Mouse (Mus musculus): Measurements from ENCODE around the gene Egfem1. TPM values are rescaled to one million over a fixed set of nuclear protein-coding genes. Genes with fewer than 3 reads are reported as not detected.

Egfem1 gene
- polyA plus RNA-seq, 1 experiment from 2014 or later: 0.09 TPM

DNA sequence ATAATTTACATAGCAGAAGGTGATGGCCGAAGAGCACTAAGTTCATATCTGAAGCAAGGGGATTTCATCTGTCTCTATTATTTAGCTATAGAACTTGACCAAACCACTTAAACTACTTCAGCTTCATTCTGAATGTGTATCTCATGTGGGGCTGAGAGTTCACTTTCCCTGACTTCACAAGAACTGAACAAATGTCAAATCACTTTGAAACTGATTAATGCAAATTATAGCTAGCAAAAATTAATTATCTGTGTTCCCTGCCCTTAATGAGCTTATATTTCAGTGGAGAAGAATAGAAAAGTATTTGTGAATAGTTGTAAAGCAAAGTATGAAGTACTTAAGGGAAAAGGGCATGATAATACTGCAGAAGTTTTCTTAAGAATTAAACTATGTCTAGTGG, 481.3 kb downstream of the Egfem1 start:
- Histone ChIP-seq H3K4me2 (ENCODE audit: low read depth, low read length) (no peak overlapping the region), H3K9me3 (replicated peaks; ENCODE audit: control insufficient read depth, low read length) (no peaks in the 10 kb centered on the region), H3K4me3 (ENCODE audit: low read depth, low read length) (no peak overlapping the region), H3K36me3 (ENCODE audit: control insufficient read depth, insufficient read depth) (no peaks in the 10 kb centered on the region), H3K4me1 (ENCODE audit: control insufficient read depth, low read depth, low read length) (no peaks in the 10 kb centered on the region), H3K27ac (ENCODE audit: low read length) (no peak overlapping the region), H3K27me3 (ENCODE audit: control insufficient read depth, insufficient read depth, low read depth, low read length) (no peaks in the 10 kb centered on the region), H3K9ac (ENCODE audit: low read depth, low read length) (no peak overlapping the region)
- ATAC-seq (ENCODE audit: low read depth): no peak
- 60% methylated on average over 1 of the region's 1 CpGs for WGBS (ENCODE audit: insufficient replicate concordance)

DNA sequence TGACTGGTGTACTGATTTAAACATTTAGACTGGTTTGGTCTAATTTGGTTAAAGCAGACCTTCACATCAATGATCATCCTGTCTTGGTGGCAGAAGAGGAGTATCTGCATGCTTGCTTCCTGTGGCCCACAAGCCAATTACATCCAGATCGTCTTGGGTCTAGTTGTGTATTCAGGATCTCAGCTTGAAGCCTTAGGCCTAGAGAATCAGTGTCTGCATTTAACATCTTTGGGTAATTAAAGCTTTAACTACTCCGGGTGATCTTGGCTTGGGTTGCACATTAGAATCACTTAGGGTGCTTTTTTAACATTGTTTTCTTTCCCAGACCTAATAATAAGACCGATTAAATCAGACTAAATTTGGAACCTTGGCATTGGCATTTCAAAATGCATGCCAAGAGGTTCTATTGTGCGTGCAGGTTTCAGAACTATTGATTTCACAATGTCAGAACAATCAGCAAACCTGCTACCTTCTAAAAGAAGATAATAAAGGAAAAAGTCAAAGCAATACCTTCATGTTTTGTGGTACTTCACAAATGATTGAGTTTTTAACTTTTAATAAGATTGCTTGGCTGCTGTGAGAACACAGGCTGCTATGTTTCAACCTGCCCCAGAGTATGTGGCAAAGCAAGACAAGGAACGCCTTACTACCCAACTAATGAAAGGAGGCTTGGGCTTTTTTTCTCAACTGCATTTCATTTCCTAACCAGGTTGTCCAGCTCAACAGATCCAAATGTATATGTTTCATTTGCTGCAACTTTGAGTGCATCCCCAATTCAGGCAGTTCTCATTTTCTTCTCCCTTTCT, 496.4 kb downstream of the Egfem1 start:
- no peaks in the 10 kb centered on the region for H3K9me3 ChIP-seq (replicated peaks; ENCODE audit: control insufficient read depth, low read length)
- WGBS (ENCODE audit: insufficient replicate concordance): 50% methylated on average over 5 of the region's 5 CpGs
- no peak overlapping the region for H3K9ac ChIP-seq (ENCODE audit: low read depth, low read length)
- no peak overlapping the region for H3K4me2 ChIP-seq (ENCODE audit: low read depth, low read length)
- H3K4me3 ChIP-seq (ENCODE audit: low read depth, low read length): no peak overlapping the region
- H3K4me1 ChIP-seq (ENCODE audit: control insufficient read depth, low read depth, low read length): no peaks in the 10 kb centered on the region
- H3K27me3 ChIP-seq (ENCODE audit: control insufficient read depth, insufficient read depth, low read depth, low read length): no peaks in the 10 kb centered on the region
- no peaks in the 10 kb centered on the region for H3K36me3 ChIP-seq (ENCODE audit: control insufficient read depth, insufficient read depth)
- H3K27ac ChIP-seq (ENCODE audit: low read length): no peak overlapping the region
- ATAC-seq (ENCODE audit: low read depth): no peak

DNA sequence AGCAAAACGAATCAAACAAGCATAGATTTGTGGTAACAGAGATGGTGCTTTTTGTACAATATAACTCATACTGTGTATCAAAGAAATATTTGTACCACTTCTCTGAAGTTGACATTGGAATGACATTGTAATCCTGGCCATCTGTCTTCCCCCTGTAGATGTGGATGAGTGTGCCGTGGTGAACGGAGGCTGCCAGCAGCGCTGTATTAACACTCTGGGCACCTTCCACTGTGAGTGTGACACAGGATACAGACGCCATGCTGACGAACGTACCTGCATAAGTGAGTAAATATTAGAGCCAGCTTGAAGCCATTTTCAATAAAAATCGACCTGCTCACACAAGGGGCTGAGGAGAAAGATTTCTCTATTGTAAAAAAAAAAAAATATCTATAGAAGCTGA, 500.9 kb downstream of the Egfem1 start:
- Histone ChIP-seq H3K4me1 (ENCODE audit: control insufficient read depth, low read depth, low read length) (no peaks in the 10 kb centered on the region), H3K4me3 (ENCODE audit: low read depth, low read length) (no peak overlapping the region), H3K4me2 (ENCODE audit: low read depth, low read length) (no peak overlapping the region), H3K27me3 (ENCODE audit: control insufficient read depth, insufficient read depth, low read depth, low read length) (no peaks in the 10 kb centered on the region), H3K9me3 (replicated peaks; ENCODE audit: control insufficient read depth, low read length) (no peaks in the 10 kb centered on the region), H3K9ac (ENCODE audit: low read depth, low read length) (no peak overlapping the region), H3K27ac (ENCODE audit: low read length) (no peak overlapping the region), H3K36me3 (ENCODE audit: control insufficient read depth, insufficient read depth) (no peaks in the 10 kb centered on the region)
- WGBS (ENCODE audit: insufficient replicate concordance): 58% methylated on average over 8 of the region's 8 CpGs
- no peak for ATAC-seq (ENCODE audit: low read depth)

DNA sequence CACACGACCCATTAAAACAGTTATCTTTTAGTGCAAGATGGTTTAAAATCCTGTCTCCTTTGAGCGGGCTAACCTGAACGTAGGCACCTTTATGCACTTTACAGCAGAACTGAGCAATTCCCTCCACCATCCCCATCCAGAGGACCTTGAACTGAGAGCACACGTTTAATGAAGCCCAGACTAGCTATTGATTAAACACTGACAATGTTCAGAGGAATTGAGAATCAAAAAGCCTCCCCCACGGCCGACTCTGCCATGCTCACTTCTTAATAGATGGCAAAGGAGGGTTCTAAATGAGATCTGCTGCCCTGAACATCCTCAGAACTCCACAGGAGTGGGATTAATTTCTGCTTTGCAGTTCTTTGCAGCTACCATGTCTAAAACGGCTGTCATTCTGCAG, 520.3 kb downstream of the Egfem1 start:
- ATAC-seq (ENCODE audit: low read depth): no peak
- Histone ChIP-seq H3K4me1 (ENCODE audit: control insufficient read depth, low read depth, low read length) (no peaks in the 10 kb centered on the region), H3K9me3 (replicated peaks; ENCODE audit: control insufficient read depth, low read length) (no peaks in the 10 kb centered on the region), H3K27ac (ENCODE audit: low read length) (no peak overlapping the region), H3K36me3 (ENCODE audit: control insufficient read depth, insufficient read depth) (no peaks in the 10 kb centered on the region), H3K4me3 (ENCODE audit: low read depth, low read length) (no peak overlapping the region), H3K4me2 (ENCODE audit: low read depth, low read length) (no peak overlapping the region), H3K27me3 (ENCODE audit: control insufficient read depth, insufficient read depth, low read depth, low read length) (no peaks in the 10 kb centered on the region), H3K9ac (ENCODE audit: low read depth, low read length) (no peak overlapping the region)
- 43% methylated on average over 7 of the region's 7 CpGs for WGBS (ENCODE audit: insufficient replicate concordance)

DNA sequence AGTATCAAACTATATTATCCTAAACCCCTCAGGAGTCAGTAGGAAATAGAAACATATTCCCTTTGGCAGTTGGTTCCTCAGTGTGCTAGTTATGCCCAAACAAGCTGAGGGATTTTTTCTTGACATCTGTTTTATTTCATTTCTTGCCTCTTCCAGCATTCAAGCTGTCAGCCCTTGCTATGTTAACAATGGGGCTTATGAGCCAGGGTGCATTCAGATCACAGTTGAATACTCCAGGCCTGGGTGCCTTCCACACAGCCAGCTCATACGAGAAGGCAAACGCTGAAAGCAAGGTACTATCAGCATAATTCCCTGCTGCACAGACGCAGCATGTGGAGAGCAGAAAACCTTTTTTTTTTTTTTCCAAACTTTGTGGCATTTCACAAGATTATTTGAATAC, 526.9 kb downstream of the Egfem1 start:
- Histone ChIP-seq H3K9ac (ENCODE audit: low read depth, low read length) (no peak overlapping the region), H3K4me3 (ENCODE audit: low read depth, low read length) (no peak overlapping the region), H3K27me3 (ENCODE audit: control insufficient read depth, insufficient read depth, low read depth, low read length) (no peaks in the 10 kb centered on the region), H3K4me1 (ENCODE audit: control insufficient read depth, low read depth, low read length) (no peaks in the 10 kb centered on the region), H3K4me2 (ENCODE audit: low read depth, low read length) (no peak overlapping the region), H3K9me3 (replicated peaks; ENCODE audit: control insufficient read depth, low read length) (no peaks in the 10 kb centered on the region), H3K27ac (ENCODE audit: low read length) (no peak overlapping the region), H3K36me3 (ENCODE audit: control insufficient read depth, insufficient read depth) (no peaks in the 10 kb centered on the region)
- ATAC-seq (ENCODE audit: low read depth): no peak
- 61% methylated on average over 3 of the region's 3 CpGs for WGBS (ENCODE audit: insufficient replicate concordance)

DNA sequence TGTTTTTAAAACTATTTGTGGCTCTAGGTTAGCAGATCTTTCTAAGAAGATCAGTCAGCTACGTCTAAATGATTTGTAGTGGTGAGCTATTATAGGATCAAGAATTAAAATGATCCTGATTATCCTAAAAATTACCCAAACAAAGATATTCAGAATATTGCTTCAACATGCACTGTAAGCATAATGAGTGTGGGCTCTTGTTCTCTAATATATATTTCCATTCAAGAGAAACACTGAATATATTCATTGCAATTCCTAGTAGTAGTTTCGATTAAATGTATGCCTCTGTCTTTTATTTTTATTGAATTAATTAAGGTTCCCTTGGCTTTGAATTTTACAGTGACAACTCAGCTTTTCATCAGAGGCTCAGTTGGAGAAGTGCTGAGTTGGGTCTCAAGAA, 527.4 kb downstream of the Egfem1 start:
- no peaks in the 10 kb centered on the region for H3K36me3 ChIP-seq (ENCODE audit: control insufficient read depth, insufficient read depth)
- 52% methylated on average over 2 of the region's 2 CpGs for WGBS (ENCODE audit: insufficient replicate concordance)
- H3K4me3 ChIP-seq (ENCODE audit: low read depth, low read length): no peak overlapping the region
- no peaks in the 10 kb centered on the region for H3K4me1 ChIP-seq (ENCODE audit: control insufficient read depth, low read depth, low read length)
- no peak overlapping the region for H3K4me2 ChIP-seq (ENCODE audit: low read depth, low read length)
- no peaks in the 10 kb centered on the region for H3K27me3 ChIP-seq (ENCODE audit: control insufficient read depth, insufficient read depth, low read depth, low read length)
- ATAC-seq (ENCODE audit: low read depth): no peak
- H3K9me3 ChIP-seq (replicated peaks; ENCODE audit: control insufficient read depth, low read length): no peaks in the 10 kb centered on the region
- H3K9ac ChIP-seq (ENCODE audit: low read depth, low read length): no peak overlapping the region
- no peak overlapping the region for H3K27ac ChIP-seq (ENCODE audit: low read length)

DNA sequence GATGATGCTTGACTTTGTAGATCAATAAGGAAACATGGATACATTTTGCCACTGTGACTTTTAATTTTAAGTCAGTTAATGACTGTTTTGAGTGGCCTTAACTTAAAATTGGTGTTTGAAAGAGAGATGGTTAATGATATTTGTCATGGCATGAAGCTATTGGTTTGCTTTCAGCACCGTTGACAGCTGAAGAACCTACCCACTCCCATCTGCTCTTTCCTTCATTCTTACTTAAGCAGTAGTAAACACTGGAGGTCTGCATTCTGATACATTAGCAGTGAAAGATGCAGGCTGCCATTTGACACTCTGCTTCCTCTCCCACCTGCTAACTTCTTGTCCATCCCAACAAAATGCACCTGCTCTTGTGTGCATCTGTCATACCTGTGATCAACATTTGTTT, 537.8 kb downstream of the Egfem1 start:
- H3K36me3 ChIP-seq (ENCODE audit: control insufficient read depth, insufficient read depth): no peaks in the 10 kb centered on the region
- H3K4me2 ChIP-seq (ENCODE audit: low read depth, low read length): no peak overlapping the region
- H3K4me1 ChIP-seq (ENCODE audit: control insufficient read depth, low read depth, low read length): no peaks in the 10 kb centered on the region
- no peak overlapping the region for H3K9ac ChIP-seq (ENCODE audit: low read depth, low read length)
- no peak overlapping the region for H3K27ac ChIP-seq (ENCODE audit: low read length)
- H3K9me3 ChIP-seq (replicated peaks; ENCODE audit: control insufficient read depth, low read length): no peaks in the 10 kb centered on the region
- H3K27me3 ChIP-seq (ENCODE audit: control insufficient read depth, insufficient read depth, low read depth, low read length): no peaks in the 10 kb centered on the region
- 43% methylated on average over 1 of the region's 1 CpGs for WGBS (ENCODE audit: insufficient replicate concordance)
- no peak overlapping the region for H3K4me3 ChIP-seq (ENCODE audit: low read depth, low read length)
- ATAC-seq (ENCODE audit: low read depth): no peak

DNA sequence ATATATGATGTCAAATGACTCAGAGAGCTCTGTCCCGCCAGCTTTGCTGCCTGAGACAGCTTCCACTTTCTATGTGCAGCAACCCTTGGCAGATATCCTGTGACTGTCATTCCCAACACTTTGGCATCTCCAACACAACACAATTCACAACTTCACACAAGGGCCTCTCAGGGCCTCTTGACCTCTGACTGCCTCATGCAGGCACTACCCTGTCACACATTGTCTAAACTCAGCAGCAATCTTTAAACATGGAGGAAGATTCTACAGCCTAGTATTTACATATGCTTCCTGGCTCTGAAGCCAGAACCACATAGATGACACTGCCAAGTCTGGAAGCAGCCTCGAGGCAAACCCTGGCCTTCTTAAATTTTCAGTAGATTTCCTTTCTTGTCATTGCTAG, 558.0 kb downstream of the Egfem1 start:
- H3K9ac ChIP-seq (ENCODE audit: low read depth, low read length): no peak overlapping the region
- H3K4me2 ChIP-seq (ENCODE audit: low read depth, low read length): no peak overlapping the region
- H3K4me1 ChIP-seq (ENCODE audit: control insufficient read depth, low read depth, low read length): no peaks in the 10 kb centered on the region
- no peak for ATAC-seq (ENCODE audit: low read depth)
- no peak overlapping the region for H3K27ac ChIP-seq (ENCODE audit: low read length)
- H3K27me3 ChIP-seq (ENCODE audit: control insufficient read depth, insufficient read depth, low read depth, low read length): no peaks in the 10 kb centered on the region
- H3K4me3 ChIP-seq (ENCODE audit: low read depth, low read length): no peak overlapping the region
- 38% methylated on average over 2 of the region's 2 CpGs for WGBS (ENCODE audit: insufficient replicate concordance)
- no peaks in the 10 kb centered on the region for H3K36me3 ChIP-seq (ENCODE audit: control insufficient read depth, insufficient read depth)
- no peaks in the 10 kb centered on the region for H3K9me3 ChIP-seq (replicated peaks; ENCODE audit: control insufficient read depth, low read length)

DNA sequence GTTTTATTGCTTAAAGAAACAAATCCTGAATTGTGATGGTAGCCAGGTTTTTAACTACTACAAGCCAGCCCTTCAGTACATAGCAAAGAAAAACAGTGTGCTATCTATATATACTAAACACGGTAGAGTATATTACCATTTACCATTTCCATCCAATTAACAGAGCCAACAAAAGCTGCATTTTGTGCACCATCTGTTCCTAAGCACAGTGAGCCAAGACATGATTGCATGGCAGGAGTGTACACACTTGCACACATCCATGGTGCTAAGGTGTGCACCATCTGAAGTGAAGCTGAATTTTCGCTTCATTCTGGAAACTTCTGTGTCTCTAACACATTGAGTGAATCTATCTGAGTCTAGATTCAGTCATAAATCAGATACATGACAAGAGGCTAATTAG, 585.0 kb downstream of the Egfem1 start:
- Histone ChIP-seq H3K4me2 (ENCODE audit: low read depth, low read length) (no peak overlapping the region), H3K36me3 (ENCODE audit: control insufficient read depth, insufficient read depth) (no peaks in the 10 kb centered on the region), H3K27me3 (ENCODE audit: control insufficient read depth, insufficient read depth, low read depth, low read length) (no peaks in the 10 kb centered on the region), H3K27ac (ENCODE audit: low read length) (no peak overlapping the region), H3K4me1 (ENCODE audit: control insufficient read depth, low read depth, low read length) (no peaks in the 10 kb centered on the region), H3K9me3 (replicated peaks; ENCODE audit: control insufficient read depth, low read length) (no peaks in the 10 kb centered on the region), H3K4me3 (ENCODE audit: low read depth, low read length) (no peak overlapping the region), H3K9ac (ENCODE audit: low read depth, low read length) (no peak overlapping the region)
- 62% methylated on average over 2 of the region's 2 CpGs for WGBS (ENCODE audit: insufficient replicate concordance)
- ATAC-seq (ENCODE audit: low read depth): no peak

Measured in liver, embryonic 16.5 days (tissue).